Mouse (Mus musculus): ENCODE measurements around the gene Lypd6b. TPM values are rescaled to one million over a fixed set of nuclear protein-coding genes. Genes with fewer than 3 reads are reported as not detected.

The Lypd6b gene
- polyA plus RNA-seq, 1 experiment = 6.2 TPM

GRCm38 (mm10) chr2:49851977-49852376 lies 64.5 kb downstream of the Lypd6b start:
- DNase-seq (ENCODE audit: low read depth) = no peak

GRCm38 (mm10) chr2:49856161-49856564 lies 68.7 kb downstream of the Lypd6b start:
- DNase-seq (ENCODE audit: low read depth) = peak; percentile 71
- TF ChIP-seq POLR2A (IDR thresholded peaks at IDR 0.05; ENCODE audit: borderline replicate concordance, extremely low read depth, insufficient read depth, insufficient read length, poor library complexity, severe bottlenecking) = no peak
- no peak for TF ChIP-seq CTCF (IDR thresholded peaks at IDR 0.05; ENCODE audit: borderline replicate concordance, extremely low read depth, insufficient read depth, insufficient read length)

More at GRCm38 (mm10) chr2:49851977-49852376, 64.5 kb downstream of the Lypd6b start:
- TF ChIP-seq POLR2A (IDR thresholded peaks at IDR 0.05; ENCODE audit: borderline replicate concordance, extremely low read depth, insufficient read depth, insufficient read length, poor library complexity, severe bottlenecking) = no peak
- no peak for TF ChIP-seq CTCF (IDR thresholded peaks at IDR 0.05; ENCODE audit: borderline replicate concordance, extremely low read depth, insufficient read depth, insufficient read length)

GRCm38 (mm10) chr2:49856584-49856983 lies 69.1 kb downstream of the Lypd6b start:
- DNase-seq (ENCODE audit: low read depth) = no peak
- no peak for TF ChIP-seq CTCF (IDR thresholded peaks at IDR 0.05; ENCODE audit: borderline replicate concordance, extremely low read depth, insufficient read depth, insufficient read length)
- no peak for TF ChIP-seq POLR2A (IDR thresholded peaks at IDR 0.05; ENCODE audit: borderline replicate concordance, extremely low read depth, insufficient read depth, insufficient read length, poor library complexity, severe bottlenecking)

- DNase-seq (ENCODE audit: low read depth) = no peak
- TF ChIP-seq CTCF (IDR thresholded peaks at IDR 0.05; ENCODE audit: borderline replicate concordance, extremely low read depth, insufficient read depth, insufficient read length) (no peak), POLR2A (IDR thresholded peaks at IDR 0.05; ENCODE audit: borderline replicate concordance, extremely low read depth, insufficient read depth, insufficient read length, poor library complexity, severe bottlenecking) (no peak)
These were observed 72.9 kb downstream of the Lypd6b start for GRCm38 (mm10) chr2:49860219-49860962.

GRCm38 (mm10) chr2:49860969-49861592 lies 73.6 kb downstream of the Lypd6b start:
- DNase-seq (ENCODE audit: low read depth) = no peak
- no peak for TF ChIP-seq CTCF (IDR thresholded peaks at IDR 0.05; ENCODE audit: borderline replicate concordance, extremely low read depth, insufficient read depth, insufficient read length)

GRCm38 (mm10) chr2:49861658-49862057 lies 74.2 kb downstream of the Lypd6b start:
- no peak for DNase-seq (ENCODE audit: low read depth)
- TF ChIP-seq POLR2A (IDR thresholded peaks at IDR 0.05; ENCODE audit: borderline replicate concordance, extremely low read depth, insufficient read depth, insufficient read length, poor library complexity, severe bottlenecking) (no peak), CTCF (IDR thresholded peaks at IDR 0.05; ENCODE audit: borderline replicate concordance, extremely low read depth, insufficient read depth, insufficient read length) (no peak)

- DNase-seq (ENCODE audit: low read depth) = peak; percentile 43
- TF ChIP-seq CTCF (IDR thresholded peaks at IDR 0.05; ENCODE audit: borderline replicate concordance, extremely low read depth, insufficient read depth, insufficient read length) (no peak), POLR2A (IDR thresholded peaks at IDR 0.05; ENCODE audit: borderline replicate concordance, extremely low read depth, insufficient read depth, insufficient read length, poor library complexity, severe bottlenecking) (no peak)
These were observed 80.8 kb downstream of the Lypd6b start for GRCm38 (mm10) chr2:49868116-49868858.

GRCm38 (mm10) chr2:49869044-49869443 lies 81.6 kb downstream of the Lypd6b start:
- TF ChIP-seq POLR2A (IDR thresholded peaks at IDR 0.05; ENCODE audit: borderline replicate concordance, extremely low read depth, insufficient read depth, insufficient read length, poor library complexity, severe bottlenecking) (no peak), CTCF (IDR thresholded peaks at IDR 0.05; ENCODE audit: borderline replicate concordance, extremely low read depth, insufficient read depth, insufficient read length) (no peak)
- DNase-seq (ENCODE audit: low read depth) = peak; percentile 92

GRCm38 (mm10) chr2:49869782-49870514 lies 82.5 kb downstream of the Lypd6b start:
- no peak for DNase-seq (ENCODE audit: low read depth)
- TF ChIP-seq CTCF (IDR thresholded peaks at IDR 0.05; ENCODE audit: borderline replicate concordance, extremely low read depth, insufficient read depth, insufficient read length) = no peak

- TF ChIP-seq CTCF (IDR thresholded peaks at IDR 0.05; ENCODE audit: borderline replicate concordance, extremely low read depth, insufficient read depth, insufficient read length) = no peak
- TF ChIP-seq POLR2A (IDR thresholded peaks at IDR 0.05; ENCODE audit: borderline replicate concordance, extremely low read depth, insufficient read depth, insufficient read length, poor library complexity, severe bottlenecking) = no peak
- DNase-seq (ENCODE audit: low read depth) = no peak
These were observed 83.5 kb downstream of the Lypd6b start for GRCm38 (mm10) chr2:49871012-49871411.

GRCm38 (mm10) chr2:49880507-49880906 lies 93.0 kb downstream of the Lypd6b start:
- DNase-seq (ENCODE audit: low read depth) = peak; percentile 68
- TF ChIP-seq POLR2A (IDR thresholded peaks at IDR 0.05; ENCODE audit: borderline replicate concordance, extremely low read depth, insufficient read depth, insufficient read length, poor library complexity, severe bottlenecking) = no peak
- no peak for TF ChIP-seq CTCF (IDR thresholded peaks at IDR 0.05; ENCODE audit: borderline replicate concordance, extremely low read depth, insufficient read depth, insufficient read length)
